Mouse (Mus musculus): ENCODE measurements at regions not wholly inside any gene's neighbourhood (a gene's known extent, or its start where the extent isn't known, plus 50 kb on each side); places are given as distances from the start of the nearest gene placed in this dataset.
"Not testable (repeated sequence)": the region's sequence is repeated elsewhere in the genome, so short reads cannot be mapped to it uniquely, and the experiment has no call there.

GRCm38 (mm10) chr11:91524019-91524418 lies 53.3 kb downstream of the Kif2b start:
- DNase-seq: no peak

- peak; percentile 41 for DNase-seq
Observed at GRCm38 (mm10) chr11:91479236-91479635, 98.1 kb downstream of the Kif2b start.

- DNase-seq: no peak
Observed at GRCm38 (mm10) chr11:91463578-91464401, 113.6 kb downstream of the Kif2b start.

- DNase-seq: no peak
Observed at GRCm38 (mm10) chr11:91461946-91462345, 115.4 kb downstream of the Kif2b start.

- no peak for DNase-seq
Observed at GRCm38 (mm10) chr11:91442361-91442760, 135.0 kb downstream of the Kif2b start.

GRCm38 (mm10) chr11:91432195-91432594 lies 145.2 kb downstream of the Kif2b start:
- DNase-seq: peak; percentile 18

GRCm38 (mm10) chr11:91426731-91427130 lies 150.6 kb downstream of the Kif2b start:
- DNase-seq: no peak

- no peak for DNase-seq
Observed at GRCm38 (mm10) chr11:91387172-91387571, 190.2 kb downstream of the Kif2b start.

GRCm38 (mm10) chr11:91357029-91357428 lies 220.3 kb downstream of the Kif2b start:
- DNase-seq: no peak

- no peak for DNase-seq
Observed at GRCm38 (mm10) chr11:91342629-91343028, 234.7 kb downstream of the Kif2b start.

- no peak for DNase-seq
Observed at GRCm38 (mm10) chr11:91333056-91333455, 244.3 kb downstream of the Kif2b start.

- peak; percentile 35 for DNase-seq
Observed at GRCm38 (mm10) chr11:91327543-91327942, 249.8 kb downstream of the Kif2b start.

GRCm38 (mm10) chr11:91310212-91310742 lies 267.1 kb downstream of the Kif2b start:
- DNase-seq: no peak

- DNase-seq: peak; percentile 22
Observed at GRCm38 (mm10) chr11:91289194-91290123, 287.9 kb downstream of the Kif2b start.

GRCm38 (mm10) chr11:91286376-91286775 lies 291.0 kb downstream of the Kif2b start:
- DNase-seq: no peak

GRCm38 (mm10) chr11:91262216-91262615 lies 315.1 kb downstream of the Kif2b start:
- DNase-seq: no peak

GRCm38 (mm10) chr11:91242061-91242460 lies 335.3 kb downstream of the Kif2b start:
- DNase-seq: not testable (repeated sequence)

- no peak for DNase-seq
Observed at GRCm38 (mm10) chr11:91216158-91216557, 361.2 kb downstream of the Kif2b start.

GRCm38 (mm10) chr11:91213104-91213503 lies 364.3 kb downstream of the Kif2b start:
- no peak for DNase-seq

- DNase-seq: no peak
Observed at GRCm38 (mm10) chr11:91206470-91206869, 370.9 kb downstream of the Kif2b start.

- peak; percentile 4 for DNase-seq
Observed at GRCm38 (mm10) chr11:91204416-91204815, 372.9 kb downstream of the Kif2b start.

- DNase-seq: no peak
Observed at GRCm38 (mm10) chr11:91196841-91197240, 380.5 kb downstream of the Kif2b start.

- no peak for DNase-seq
Observed at GRCm38 (mm10) chr11:91196351-91196750, 381.0 kb downstream of the Kif2b start.
